Mouse (Mus musculus) liver, adult 2 months (tissue): ENCODE data around the gene Rcl1.

Source experiments
- CTCF ChIP-seq: fragments of 200-500 bp; IDR thresholded peaks from 2 replicates; pipeline ENCODE4 v1.5.1; 2011; ENCODE audit warnings: low read depth, low read length, control low read depth
- POLR2A ChIP-seq: fragments of 200-500 bp; IDR thresholded peaks from 2 replicates; pipeline ENCODE4 v1.6.1; 2011; ENCODE audit warnings: low read length, control low read depth; ENCODE audit not compliant: insufficient read depth; ENCODE audit errors: extremely low read depth

DNA sequence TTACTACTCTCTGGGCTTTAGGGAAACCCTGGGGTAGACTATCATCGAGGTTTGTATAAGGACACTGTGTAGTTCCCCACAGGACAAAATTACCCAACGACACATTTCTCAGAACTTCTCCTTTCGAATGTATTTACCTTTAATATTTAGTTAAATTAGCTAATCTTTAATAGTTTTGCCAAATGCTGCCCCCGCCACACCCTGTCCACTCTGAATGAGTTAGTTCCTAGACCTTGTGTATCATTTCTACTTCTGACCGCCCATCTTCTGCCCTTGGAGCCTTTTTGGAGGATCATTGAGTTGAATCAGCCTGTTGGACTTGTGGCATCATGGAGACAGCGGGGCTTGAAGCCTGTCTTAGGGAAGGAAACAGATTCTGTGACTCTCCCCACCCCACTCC is 19.1 kb downstream of the Rcl1 start:
- TF ChIP-seq CTCF (no peak), POLR2A (no peak)
